Mouse (Mus musculus) Muller cell, postnatal 12 days (primary cell): ENCODE results near the gene Gorasp1.

Experiments used
- DNase-seq: peaks from one replicate; pipeline ENCODE4 v3.0.0-alpha.2; 2015; ENCODE audit errors: inconsistent ontology term

Gene Gorasp1

GRCm38 (mm10) chr9:119926497-119926896 is 10.9 kb downstream of the Gorasp1 start:
- no peak for DNase-seq

- no peak for DNase-seq
These were observed 11.6 kb downstream of the Gorasp1 start for GRCm38 (mm10) chr9:119925729-119926128.

GRCm38 (mm10) chr9:119925120-119925657 is 12.2 kb downstream of the Gorasp1 start:
- DNase-seq: no peak

- DNase-seq: no peak
These were observed 13.9 kb downstream of the Gorasp1 start for GRCm38 (mm10) chr9:119923462-119923861.

- DNase-seq: no peak
These were observed 17.5 kb downstream of the Gorasp1 start for GRCm38 (mm10) chr9:119919858-119920257.

GRCm38 (mm10) chr9:119913087-119913838 is 24.1 kb downstream of the Gorasp1 start:
- no peak for DNase-seq

GRCm38 (mm10) chr9:119909931-119910330 is 27.4 kb downstream of the Gorasp1 start:
- DNase-seq: no peak

GRCm38 (mm10) chr9:119908708-119909107 is 28.7 kb downstream of the Gorasp1 start:
- no peak for DNase-seq

- no peak for DNase-seq
These were observed 34.8 kb downstream of the Gorasp1 start for GRCm38 (mm10) chr9:119902410-119903151.

- no peak for DNase-seq
These were observed 37.9 kb downstream of the Gorasp1 start for GRCm38 (mm10) chr9:119899446-119899845.

- DNase-seq: no peak
These were observed 42.2 kb downstream of the Gorasp1 start for GRCm38 (mm10) chr9:119895040-119895721.

GRCm38 (mm10) chr9:119894339-119895009 is 42.9 kb downstream of the Gorasp1 start, which contains the start of gene Wdr48:
Gene Wdr48 (plus strand): TSS chr9:119894878.
- DNase-seq: peak; percentile 95

- no peak for DNase-seq
These were observed 43.5 kb downstream of the Gorasp1 start for GRCm38 (mm10) chr9:119893881-119894280.

GRCm38 (mm10) chr9:119890692-119891091 is 46.7 kb downstream of the Gorasp1 start:
- DNase-seq: peak; percentile 9

- no peak for DNase-seq
These were observed 47.9 kb downstream of the Gorasp1 start for GRCm38 (mm10) chr9:119889446-119889845.

- peak; percentile 86 for DNase-seq
These were observed 48.5 kb downstream of the Gorasp1 start for GRCm38 (mm10) chr9:119888843-119889246.

- DNase-seq: no peak
These were observed 50.0 kb downstream of the Gorasp1 start for GRCm38 (mm10) chr9:119887144-119887901.
